Mouse (Mus musculus): ENCODE measurements around the gene Tmcc1.

DNA sequence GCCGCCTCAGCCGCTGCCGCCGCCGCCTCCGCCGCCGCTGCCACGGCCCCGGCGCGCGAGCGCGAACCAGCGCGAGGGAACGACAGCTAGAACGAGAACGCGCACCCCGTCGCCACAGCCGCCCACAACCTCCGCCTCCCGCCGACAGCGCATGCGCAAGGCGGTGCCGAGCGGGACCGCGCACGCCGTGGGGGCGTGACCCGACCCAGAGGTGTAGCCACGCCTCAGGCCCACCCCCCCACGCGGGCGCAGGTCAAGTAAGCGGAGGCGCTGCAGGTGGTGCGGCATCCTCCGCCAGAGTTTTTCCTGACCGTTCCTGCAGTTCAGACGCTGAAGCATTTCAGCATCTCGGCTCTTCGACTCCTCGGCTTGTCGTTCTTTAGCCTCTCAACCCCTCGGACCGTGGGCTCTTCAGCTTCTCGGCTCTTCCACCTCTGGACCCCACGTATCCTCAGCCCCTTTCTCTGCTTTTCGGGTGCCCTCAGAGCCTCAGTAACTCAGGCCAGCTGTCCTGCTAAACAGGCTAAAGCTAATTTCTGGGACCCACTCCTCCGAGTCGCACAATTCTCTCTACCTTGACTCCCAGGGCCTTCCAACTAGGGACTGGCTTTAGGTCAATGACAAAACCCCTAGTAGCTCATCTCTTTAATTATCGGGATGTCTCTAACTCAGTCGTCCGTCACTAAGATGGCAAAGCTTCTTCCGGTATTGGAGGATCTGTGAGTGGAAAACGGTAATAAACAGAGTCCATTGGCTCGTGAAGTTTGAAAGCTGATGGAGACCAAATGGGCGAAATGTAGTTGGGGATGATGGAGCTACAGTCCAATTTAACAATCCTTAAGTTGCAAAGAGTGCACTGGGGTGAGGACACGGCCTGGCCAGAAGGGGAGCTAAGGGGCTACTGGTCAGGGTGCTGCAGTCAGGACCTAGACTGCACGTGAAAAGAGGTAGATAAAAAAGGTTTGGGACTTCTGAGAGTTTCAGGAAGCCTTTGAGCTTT, at the start of gene Tmcc1:
- TF ChIP-seq POLR2A (IDR thresholded peaks at IDR 0.05; ENCODE audit: insufficient read depth, low read depth, low read length) (peak; percentile 51; the same call in 1 of the 2 replicates), CTCF (IDR thresholded peaks at IDR 0.05; ENCODE audit: insufficient read depth, low read depth, low read length) (no peak)
